Mouse (Mus musculus) heart, embryonic 14.5 days (tissue): ENCODE measurements around the gene Gpx4. TPM values are rescaled to one million over a fixed set of nuclear protein-coding genes. Genes with fewer than 3 reads are reported as not detected.

ENCODE experiments used
- ATAC-seq: fragments of 200-750 bp; cut with Nextera tagmentation; 2 replicates; pipeline ENCODE4 v1.8.0; 2017; ENCODE audit warnings: low read depth, moderate TSS enrichment; ENCODE audit not compliant: insufficient number of reproducible peaks, insufficient read depth, low FRiP score
- H3K27ac ChIP-seq, 2 experiments: fragments of 200-500 bp in 1 of 2; fragments of 300-500 bp in 1 of 2; sonication (generic) in 1 of 2; replicated peaks in 1 of 2; 2 replicates each; pipeline ENCODE4 v1.5.1; 2012 to 2014; ENCODE audit warnings: low read depth in 2 of 2, low read length in 2 of 2, control low read depth in 1 of 2, mild to moderate bottlenecking in 1 of 2, mixed read lengths in 1 of 2; ENCODE audit not compliant: control insufficient read depth in 1 of 2, insufficient read depth in 1 of 2
- H3K27me3 ChIP-seq: fragments of 300-500 bp; sonication (generic); 2 replicates; pipeline ENCODE4 v1.6.1; 2014; ENCODE audit warnings: mild to moderate bottlenecking, low read length, control low read depth; ENCODE audit not compliant: control insufficient read depth, insufficient read depth
- H3K36me3 ChIP-seq: fragments of 300-500 bp; sonication (generic); 2 replicates; pipeline ENCODE4 v1.6.1; 2014; ENCODE audit warnings: mild to moderate bottlenecking, control low read depth, low read length, mixed read lengths; ENCODE audit not compliant: control insufficient read depth, insufficient read depth
- H3K4me1 ChIP-seq, 2 experiments: fragments of 200-500 bp in 1 of 2; fragments of 300-500 bp in 1 of 2; sonication (generic) in 1 of 2; 2 replicates each; pipeline ENCODE4 v1.6.1; 2012 to 2014; ENCODE audit warnings: low read length in 2 of 2, control low read depth in 1 of 2, mixed read lengths in 1 of 2; ENCODE audit not compliant: control insufficient read depth in 2 of 2, insufficient read depth in 2 of 2
- H3K4me2 ChIP-seq: fragments of 300-500 bp; sonication (generic); 2 replicates; pipeline ENCODE4 v1.6.1; 2014; ENCODE audit warnings: mild to moderate bottlenecking, low read length
- H3K4me3 ChIP-seq, 2 experiments: fragments of 200-500 bp in 1 of 2; fragments of 300-500 bp in 1 of 2; sonication (generic) in 1 of 2; 2 replicates each; pipeline ENCODE4 v1.5.1; 2012 to 2014; ENCODE audit warnings: low read length in 2 of 2, mild to moderate bottlenecking in 2 of 2, control low read depth in 1 of 2, low read depth in 1 of 2, moderate library complexity in 1 of 2; ENCODE audit not compliant: control insufficient read depth in 1 of 2, insufficient read depth in 1 of 2
- H3K9ac ChIP-seq: fragments of 300-500 bp; sonication (generic); 2 replicates; pipeline ENCODE4 v1.6.1; 2014; ENCODE audit warnings: mild to moderate bottlenecking, low read length
- H3K9me3 ChIP-seq: fragments of 300-500 bp; sonication (generic); 2 replicates; pipeline ENCODE4 v1.6.1; 2016; ENCODE audit warnings: low read length, control low read depth; ENCODE audit not compliant: control insufficient read depth
- WGBS: fragments of 180-500 bp; shearing (Covaris S2); extraction: QIAGEN DNeasy Blood & Tissue Kit; methylation state at CpG from one replicate; pipeline ENCODE4 v1.1.7; 2014; 5-methylcytosine and 5-hydroxymethylcytosine counted together
- polyA plus RNA-seq: library from polyadenylated mRNA; unstranded; fragments of >200 nt; fragmentation: Nextera tagmentation; extraction: Ambion mirVana; gene quantifications from 2 replicates; pipeline ENCODE4 v1.2.1, GENCODE M21; 2014

Gpx4 gene
- polyA plus RNA-seq, 1 experiment from 2014 or later = 757 TPM

DNA sequence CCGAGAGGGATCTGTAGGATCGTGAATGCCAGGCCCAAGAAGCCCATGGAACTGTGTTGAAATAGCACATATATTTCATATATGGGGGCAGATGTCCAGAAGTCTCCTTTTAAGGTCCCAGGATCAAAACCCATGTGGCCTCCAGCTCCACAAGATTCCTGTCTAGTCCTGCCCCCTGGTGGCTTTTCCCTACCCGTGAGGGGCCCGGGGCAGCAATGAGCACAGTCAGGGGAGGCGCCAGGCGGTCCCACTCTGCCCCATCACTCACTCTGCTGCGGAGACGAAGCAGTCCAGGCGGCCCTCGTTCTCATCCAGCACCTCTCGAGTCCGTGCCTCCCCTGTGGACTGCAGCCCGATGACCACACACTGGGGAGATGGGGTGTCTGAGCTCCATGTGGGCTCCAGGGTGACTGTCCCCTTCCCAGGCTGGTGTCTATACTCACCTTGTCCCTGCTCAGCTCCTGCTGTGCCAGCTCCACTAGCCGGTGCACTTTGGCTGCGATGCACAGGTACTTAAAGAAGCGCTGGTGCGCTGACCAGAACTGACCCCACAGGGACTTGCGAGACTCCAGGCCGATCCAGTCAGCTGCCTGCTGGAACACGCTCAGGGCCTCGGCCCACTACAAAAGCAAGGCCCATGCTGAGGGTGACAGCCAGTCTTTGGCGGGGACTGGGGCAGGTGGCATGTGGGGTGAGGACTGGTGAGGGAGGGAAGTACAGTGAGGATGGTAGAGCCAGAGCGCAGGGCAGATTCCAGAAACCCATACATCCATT is 17.1 kb downstream of the Gpx4 start:
- 77% methylated on average over 23 of the region's 23 CpGs for WGBS
- H3K4me3 ChIP-seq = no peak overlapping the region
- peaks cover 76% of the 10 kb centered on the region for H3K36me3 ChIP-seq
- no peak for ATAC-seq
- H3K9me3 ChIP-seq = no peaks in the 10 kb centered on the region
- no peak overlapping the region for H3K9ac ChIP-seq
- H3K4me1 ChIP-seq = no peaks in the 10 kb centered on the region
- no peaks in the 10 kb centered on the region for H3K27me3 ChIP-seq
- H3K27ac ChIP-seq = no peak overlapping the region
- no peak overlapping the region for H3K4me2 ChIP-seq

DNA sequence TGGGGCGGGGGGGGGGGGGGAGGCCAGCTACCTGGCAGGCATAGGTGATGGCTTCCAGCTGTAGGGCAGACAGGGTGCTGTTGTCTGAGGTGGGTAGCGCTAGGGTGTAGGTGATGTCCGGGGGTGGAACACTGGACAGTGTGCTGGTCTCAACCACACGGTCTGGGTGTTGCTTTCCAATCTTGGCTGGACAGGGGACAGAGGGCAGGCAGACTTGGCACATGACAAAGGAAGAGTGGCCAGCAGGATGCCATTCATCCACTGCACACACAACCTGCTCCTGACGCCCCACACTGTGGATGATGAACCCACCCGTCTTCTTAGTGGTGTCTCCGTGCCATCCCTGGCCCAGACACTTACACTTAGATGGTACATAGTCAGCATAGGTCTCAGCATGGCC is 22.3 kb downstream of the Gpx4 start:
- Histone ChIP-seq H3K27ac (no peak overlapping the region), H3K9ac (no peak overlapping the region), H3K4me2 (no peak overlapping the region), H3K4me3 (no peak overlapping the region), H3K4me1 (peaks cover 26 to 27% of the 10 kb centered on the region in 2 experiments), H3K9me3 (no peaks in the 10 kb centered on the region), H3K27me3 (no peaks in the 10 kb centered on the region), H3K36me3 (peaks cover 36% of the 10 kb centered on the region)
- no peak for ATAC-seq
- WGBS = 92% methylated on average over 6 of the region's 7 CpGs

- 86% methylated on average over 4 of the region's 4 CpGs for WGBS
- Histone ChIP-seq H3K4me1 (peaks cover 30 to 33% of the 10 kb centered on the region in 2 experiments), H3K36me3 (peaks cover 31% of the 10 kb centered on the region), H3K27ac (no peak overlapping the region), H3K4me2 (no peak overlapping the region), H3K9ac (no peak overlapping the region), H3K9me3 (no peaks in the 10 kb centered on the region), H3K27me3 (no peaks in the 10 kb centered on the region), H3K4me3 (no peak overlapping the region)
- no peak for ATAC-seq
These were observed 23.0 kb downstream of the Gpx4 start for GRCm38 (mm10) chr10:80069948-80070450.

DNA sequence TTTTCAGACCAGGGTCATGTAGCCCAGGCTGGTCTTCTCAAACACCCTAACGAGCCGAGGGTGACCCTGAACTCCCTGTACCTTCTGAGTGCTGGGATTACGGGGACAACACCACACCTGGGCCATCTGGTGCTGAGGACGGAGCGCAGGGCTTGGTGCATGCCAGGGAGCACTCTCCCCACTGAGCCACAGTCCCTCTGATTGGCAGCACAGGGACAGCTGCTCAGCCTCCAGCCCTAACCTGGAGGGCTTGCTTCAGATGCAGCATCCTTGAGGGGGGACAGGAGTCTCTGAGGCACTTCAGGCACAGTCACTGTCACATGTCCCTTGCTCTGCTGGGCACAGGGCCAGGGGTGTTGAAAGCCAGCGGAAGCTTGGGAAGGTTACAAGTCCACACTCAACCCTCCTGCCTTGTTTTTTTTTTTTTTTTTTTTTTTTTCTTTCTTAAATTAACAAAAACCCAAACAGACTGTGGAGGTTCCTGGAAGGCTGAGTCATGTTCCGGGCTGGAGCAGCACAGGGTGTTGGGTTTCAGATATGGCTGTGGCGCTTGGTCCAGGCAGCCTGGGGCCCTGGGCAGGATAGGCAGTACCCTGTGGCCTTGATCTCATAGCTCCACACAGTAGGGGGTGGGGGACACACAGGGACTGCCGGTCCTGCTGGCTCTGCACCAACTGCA is 24.0 kb downstream of the Gpx4 start:
- H3K9ac ChIP-seq = peak overlapping the region; percentile 52
- peak; percentile 86 for ATAC-seq
- peak overlapping the region; percentile 77 to 86 for H3K27ac ChIP-seq
- no peaks in the 10 kb centered on the region for H3K27me3 ChIP-seq
- no peak overlapping the region for H3K4me3 ChIP-seq
- H3K9me3 ChIP-seq = no peaks in the 10 kb centered on the region
- H3K4me2 ChIP-seq = peak overlapping the region; percentile 30
- H3K4me1 ChIP-seq = peaks cover 37 to 42% of the 10 kb centered on the region in 2 experiments
- peaks cover 27% of the 10 kb centered on the region for H3K36me3 ChIP-seq
- 41% methylated on average over 9 of the region's 9 CpGs for WGBS

DNA sequence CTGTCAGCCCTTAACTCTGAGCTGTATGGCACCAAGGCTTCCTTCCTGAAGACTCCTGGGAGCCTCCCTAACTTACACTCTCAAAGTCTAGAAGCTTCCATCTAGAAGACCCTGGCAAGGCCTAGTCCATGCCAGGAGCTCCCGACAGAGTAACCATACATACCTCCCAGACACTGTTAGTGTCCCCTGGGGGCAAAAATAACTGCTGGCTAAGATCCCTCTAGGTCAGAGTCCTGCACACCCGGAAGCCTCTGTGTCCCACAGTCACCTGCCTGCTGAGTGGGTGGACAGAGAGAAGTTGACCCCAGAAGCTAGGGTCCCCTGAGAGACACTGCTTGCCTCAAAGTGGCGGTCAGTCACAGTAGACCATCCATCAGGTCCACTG is 24.5 kb downstream of the Gpx4 start:
- Histone ChIP-seq H3K9ac (peak overlapping the region; percentile 52), H3K36me3 (peaks cover 24% of the 10 kb centered on the region), H3K4me2 (peak overlapping the region; percentile 30), H3K27me3 (no peaks in the 10 kb centered on the region), H3K27ac (peak overlapping the region; percentile 77 to 86), H3K4me1 (peaks cover 37 to 42% of the 10 kb centered on the region in 2 experiments), H3K4me3 (no peak overlapping the region), H3K9me3 (no peaks in the 10 kb centered on the region)
- 48% methylated on average over 3 of the region's 3 CpGs for WGBS
- no peak for ATAC-seq

- no peaks in the 10 kb centered on the region for H3K27me3 ChIP-seq
- H3K9ac ChIP-seq = peak overlapping the region; percentile 18; the same call in 1 of the 2 replicates
These were observed 25.9 kb downstream of the Gpx4 start for GRCm38 (mm10) chr10:80072623-80073489.

More at GRCm38 (mm10) chr10:80072623-80073489, 25.9 kb downstream of the Gpx4 start:
- Histone ChIP-seq H3K27ac (no peak overlapping the region), H3K4me1 (peaks cover 37 to 42% of the 10 kb centered on the region in 2 experiments), H3K4me2 (no peak overlapping the region), H3K4me3 (no peak overlapping the region), H3K9me3 (no peaks in the 10 kb centered on the region), H3K36me3 (peaks cover 13% of the 10 kb centered on the region; the same call in 1 of the 2 replicates)
- no peak for ATAC-seq
- WGBS = 80% methylated on average over 20 of the region's 20 CpGs
